ENCODE assay signal across 15 mouse cellular contexts in the genomic region with DNA sequence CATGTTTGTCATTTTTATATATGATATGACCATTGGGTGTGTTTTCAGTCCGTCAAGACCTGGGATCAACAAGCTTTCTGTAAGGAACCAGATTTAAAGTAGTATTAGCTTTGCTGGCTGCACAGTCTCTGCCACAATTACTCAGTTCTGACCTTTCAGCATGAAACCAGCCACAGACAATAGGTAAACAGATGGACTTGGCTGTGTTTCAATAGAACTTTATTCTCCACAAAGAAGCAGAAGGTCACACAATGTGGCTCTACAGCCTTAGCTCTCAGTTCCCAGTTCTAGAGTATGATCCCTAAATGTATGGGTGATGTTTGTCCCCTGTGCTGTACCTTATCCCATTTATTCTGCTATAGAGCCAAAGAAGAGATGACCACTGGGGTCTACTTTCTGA.
"Had no signal": no experiment of that assay in that cellular context is flagged by ENCODE, and none has a peak within 500 bp of the region (broad histone marks: within the 10 kb centered on the region; RNA-seq: fewer than 3 reads in every experiment).

No protein-coding gene starts in this region.

- H3K4me1 ChIP-seq: limb, embryonic 13.5 days; midbrain, embryonic 12.5 days; neural tube, embryonic 13.5 days had no signal

- H3K9ac ChIP-seq: limb, embryonic 13.5 days; liver, embryonic 14.5 days; lung, embryonic 14.5 days; midbrain, embryonic 12.5 days; neural tube, embryonic 13.5 days had no signal

- H3K4me2 ChIP-seq: limb, embryonic 13.5 days; lung, embryonic 14.5 days; midbrain, embryonic 12.5 days; neural tube, embryonic 13.5 days had no signal

- H3K36me3 ChIP-seq: limb, embryonic 13.5 days; midbrain, embryonic 12.5 days; neural tube, embryonic 13.5 days had no signal

- ATAC-seq: midbrain, embryonic 16.5 days had no signal

- H3K27me3 ChIP-seq: limb, embryonic 13.5 days; midbrain, embryonic 12.5 days; neural tube, embryonic 13.5 days had no signal

- H3K4me3 ChIP-seq: layer of hippocampus, adult 2 months; limb, embryonic 13.5 days; midbrain, embryonic 12.5 days; neural tube, embryonic 13.5 days had no signal

- H3K9me3 ChIP-seq: limb, embryonic 13.5 days; midbrain, embryonic 12.5 days; neural tube, embryonic 13.5 days had no signal

- H3K27ac ChIP-seq: layer of hippocampus, adult 2 months; limb, embryonic 13.5 days; liver, embryonic 14.5 days; midbrain, embryonic 12.5 days; neural tube, embryonic 13.5 days had no signal

- DNase-seq: kidney, postnatal 10 days; kidney, postnatal 4 days; left cerebral cortex, postnatal 4 days; retina, postnatal 1 day; right cerebral cortex, postnatal 4 days; spleen, adult 18-20 months; thymus, adult 18-20 months; thymus, postnatal 14 days had no signal
